Mouse (Mus musculus) thymus, adult 18-20 months (tissue): Measurements from ENCODE around the gene Pcsk2.

Experiments
- DNase-seq, 2 experiments: peaks; one replicate each; pipeline ENCODE4 v3.0.0; 2022; ENCODE audit warnings: mixed read lengths in 2 of 2

Pcsk2 gene

DNA sequence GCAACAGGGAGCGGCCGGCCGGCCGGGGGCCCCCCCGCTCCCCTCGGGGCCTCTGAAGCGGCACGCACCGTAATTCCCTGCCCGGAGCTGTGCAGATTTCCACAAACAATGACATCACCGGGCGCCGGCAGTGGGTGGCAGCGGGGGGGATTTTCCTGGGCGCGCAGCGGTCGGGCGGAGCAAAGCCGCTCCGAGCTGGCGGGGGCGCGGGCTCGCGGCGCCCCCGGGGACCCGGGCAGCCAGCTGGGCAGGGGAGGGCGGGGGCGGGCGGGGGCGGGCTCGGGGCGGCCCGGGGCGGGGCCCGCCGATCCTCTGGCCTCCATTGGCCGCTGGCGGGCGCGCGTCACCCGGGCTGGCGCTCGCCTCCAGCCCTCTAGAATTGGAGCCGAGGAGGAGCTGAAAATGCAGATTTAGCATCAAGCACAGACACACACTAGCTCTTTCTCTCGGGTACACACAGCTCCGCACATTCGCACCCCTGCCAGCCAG lies at the start of gene Pcsk2:
TSS of gene Pcsk2 (plus strand) at position 399 of the 489 bp plus-strand sequence.
- no peak for DNase-seq

DNA sequence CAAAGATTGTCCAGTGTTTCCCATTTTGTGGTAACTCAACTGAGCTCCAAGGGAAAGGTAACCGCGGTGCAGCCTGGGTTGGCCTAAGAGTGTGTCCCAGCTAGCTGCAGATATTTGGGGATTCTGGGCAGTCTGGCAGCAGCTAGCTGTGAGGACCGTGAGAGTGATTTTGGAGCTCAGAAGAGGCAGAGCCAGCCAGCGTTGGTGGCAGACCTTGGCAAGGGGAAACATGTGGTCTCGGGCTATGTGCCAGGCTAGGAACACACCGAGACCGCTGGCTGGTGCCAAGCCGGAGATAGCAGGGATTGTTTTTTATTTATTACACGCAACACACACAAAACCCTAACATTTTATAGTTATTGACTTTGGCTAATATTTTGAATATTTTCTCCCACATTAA lies 45.1 kb upstream of the Pcsk2 start:
- no peak for DNase-seq

DNA sequence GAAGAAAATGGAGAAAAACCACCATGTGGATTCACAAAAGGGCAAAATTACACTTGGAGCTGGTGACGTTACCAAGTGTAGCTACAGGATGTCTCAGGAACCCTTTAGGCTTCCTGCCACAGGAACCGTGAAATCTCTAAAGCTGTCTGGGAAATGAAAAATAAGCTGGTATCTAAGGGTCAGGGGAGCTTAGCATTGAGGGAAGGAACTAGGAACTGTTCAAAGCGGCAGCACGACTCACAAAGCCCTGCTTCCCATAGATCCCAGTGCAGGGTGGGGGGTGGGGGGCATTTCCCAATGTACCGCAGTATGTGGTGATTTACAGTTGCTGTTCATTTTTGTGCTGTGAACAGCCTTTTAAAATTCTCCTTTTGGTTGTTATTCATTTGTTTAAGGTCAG lies 44.2 kb upstream of the Pcsk2 start:
- no peak for DNase-seq

DNA sequence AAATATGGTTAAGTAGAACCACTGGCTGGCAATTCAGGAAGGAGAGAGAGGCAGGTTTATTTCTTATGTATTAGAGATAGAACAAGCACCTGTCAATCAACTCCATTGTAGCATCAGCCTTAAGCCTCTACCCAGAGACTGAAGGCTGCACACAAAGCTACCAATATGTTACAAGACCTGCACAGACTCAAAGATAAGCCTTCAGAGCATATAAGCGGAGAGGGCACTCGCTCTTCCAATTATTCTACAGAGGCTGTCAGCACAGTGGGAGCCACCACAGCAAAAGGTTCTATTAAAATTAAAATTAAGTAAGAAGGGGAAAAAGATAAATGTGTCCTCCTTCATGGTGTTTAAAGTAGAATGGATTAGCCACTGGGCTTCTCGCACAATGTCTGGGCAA lies 43.8 kb upstream of the Pcsk2 start:
- DNase-seq = no peak

DNA sequence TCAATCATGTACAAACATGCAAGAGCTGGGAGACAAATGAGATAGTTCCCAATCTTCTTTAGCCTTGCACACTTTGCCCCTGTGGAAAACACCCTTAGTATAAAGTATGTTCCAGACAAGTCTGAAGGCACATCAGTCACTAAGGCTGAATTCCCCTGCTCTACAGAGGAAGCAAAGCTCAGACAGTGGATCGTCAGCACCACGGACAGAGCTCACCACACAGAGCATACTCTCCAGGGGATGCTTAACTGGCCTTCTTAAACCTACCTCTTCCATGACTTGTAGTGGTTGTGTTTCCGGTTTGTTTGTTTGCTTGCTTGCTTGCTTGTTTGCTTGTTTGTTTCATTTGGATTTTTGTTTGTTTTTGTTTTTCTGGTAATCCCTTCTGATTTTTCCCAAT lies 9.5 kb upstream of the Pcsk2 start:
- no peak for DNase-seq

DNA sequence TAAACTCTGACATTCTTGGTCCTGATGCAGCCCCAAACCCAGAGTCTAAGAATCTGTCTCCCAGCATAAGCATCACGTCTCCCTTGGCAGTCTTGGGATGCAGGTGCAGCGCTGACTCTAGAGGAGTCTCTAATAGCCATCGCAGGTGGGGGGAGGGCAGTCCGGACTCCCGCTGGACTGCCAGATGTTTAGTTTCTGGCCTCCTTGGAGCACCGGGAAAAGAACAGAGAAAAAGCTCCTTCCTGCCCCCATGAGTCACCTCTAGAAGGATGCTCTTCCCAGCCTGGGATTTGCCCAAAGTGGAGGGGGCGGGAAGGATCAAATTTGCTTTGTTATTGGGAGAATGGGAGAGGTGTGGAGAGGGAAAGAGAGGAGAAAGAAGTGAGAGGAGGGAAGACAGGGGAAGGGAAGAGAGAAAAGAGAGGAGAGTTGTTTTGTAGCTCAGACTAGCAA lies 631 bp upstream of the Pcsk2 start:
- DNase-seq = no peak

DNA sequence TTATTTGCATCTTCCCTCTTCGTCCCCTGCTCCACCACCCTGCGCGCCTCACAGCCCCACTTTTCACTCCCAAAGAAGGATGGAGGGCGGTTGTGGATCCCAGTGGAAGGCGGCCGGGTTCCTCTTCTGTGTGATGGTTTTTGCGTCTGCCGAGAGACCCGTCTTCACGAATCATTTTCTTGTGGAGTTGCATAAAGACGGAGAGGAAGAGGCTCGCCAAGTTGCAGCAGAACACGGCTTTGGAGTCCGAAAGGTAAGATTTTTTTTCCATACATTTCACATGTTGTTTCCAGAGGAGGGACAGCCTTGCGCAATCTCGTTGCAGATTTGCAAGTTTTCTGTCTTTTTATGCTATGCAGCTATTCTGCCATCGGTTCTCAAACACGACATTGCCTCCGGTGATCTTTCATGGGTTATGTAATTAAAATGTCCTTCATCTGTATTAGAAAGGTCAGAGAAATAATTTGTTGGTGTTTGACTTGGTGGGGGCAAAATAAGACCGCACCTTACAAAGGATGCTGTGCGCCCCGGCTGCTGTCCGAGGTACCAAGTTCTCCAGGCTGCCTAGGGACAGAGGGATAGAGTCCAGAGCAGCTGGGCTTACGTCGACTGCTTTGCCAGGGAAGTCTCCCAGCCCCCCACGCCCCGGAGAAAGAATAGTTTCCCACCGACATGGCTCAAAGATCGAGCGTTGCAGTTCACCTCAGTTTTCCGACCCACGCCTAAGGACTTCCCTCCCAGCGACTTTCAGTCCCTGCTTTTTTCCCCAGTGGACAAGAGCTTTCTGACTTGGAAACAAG lies 656 bp downstream of the Pcsk2 start:
- DNase-seq = no peak

DNA sequence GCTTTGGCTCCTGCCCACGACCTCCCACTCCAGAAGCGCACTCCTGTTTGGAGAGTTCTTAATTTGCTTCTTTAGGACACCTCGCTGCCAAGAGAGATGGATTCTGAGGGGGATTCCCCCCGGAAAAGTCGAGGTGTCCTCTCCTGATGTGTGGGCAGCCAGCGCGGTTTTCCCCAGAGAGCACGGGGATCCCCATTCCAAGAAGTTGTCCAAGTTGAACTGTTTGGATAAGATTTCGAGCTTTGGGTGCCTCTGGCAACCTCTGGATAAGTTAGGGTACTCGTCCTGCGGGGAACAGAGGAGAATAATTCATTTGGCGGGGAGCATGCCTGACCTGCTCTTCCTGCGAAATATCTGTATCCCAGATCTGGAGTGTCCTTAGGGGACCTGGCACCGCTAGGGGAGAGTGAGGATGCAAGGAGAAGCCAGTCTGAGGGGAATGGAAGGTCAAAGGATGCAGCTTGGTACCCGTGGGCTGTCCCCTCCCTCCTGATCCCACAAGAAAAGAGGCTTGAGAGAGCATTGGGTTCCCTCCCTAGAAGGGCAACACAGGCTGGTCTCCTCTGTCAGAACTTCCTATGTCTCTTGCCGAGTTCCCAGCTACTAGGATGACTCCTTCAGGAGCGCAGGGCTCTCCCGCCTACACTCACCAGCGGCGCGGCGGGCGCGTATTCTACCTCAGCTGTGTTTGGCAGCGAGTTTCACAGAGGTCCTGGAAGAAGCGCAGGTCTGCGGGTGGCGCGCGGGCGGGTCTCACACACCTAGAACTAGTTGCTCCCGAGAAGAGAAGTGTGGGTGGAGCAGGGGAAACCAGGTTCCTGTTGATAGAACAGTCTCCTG lies 1.5 kb downstream of the Pcsk2 start:
- no peak for DNase-seq

DNA sequence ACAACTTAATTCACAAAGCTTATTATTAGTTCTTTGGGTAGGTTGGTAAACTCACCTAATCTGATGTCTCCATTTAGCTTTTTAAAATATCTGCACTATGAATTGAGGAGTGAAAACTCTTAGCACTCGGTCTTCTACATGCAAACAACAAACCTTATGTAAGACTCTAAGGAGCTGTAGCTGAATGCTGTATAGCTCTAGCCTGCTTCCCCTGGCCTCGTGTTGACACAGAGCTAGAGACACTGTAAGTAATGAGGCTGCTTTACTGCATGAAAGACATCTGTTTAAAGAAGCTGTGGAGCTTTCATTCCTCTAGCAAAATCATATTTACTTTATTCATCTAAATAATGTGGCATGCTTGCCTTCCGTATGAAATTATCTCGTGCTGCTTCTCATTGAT lies 14.4 kb downstream of the Pcsk2 start:
- DNase-seq = no peak

DNA sequence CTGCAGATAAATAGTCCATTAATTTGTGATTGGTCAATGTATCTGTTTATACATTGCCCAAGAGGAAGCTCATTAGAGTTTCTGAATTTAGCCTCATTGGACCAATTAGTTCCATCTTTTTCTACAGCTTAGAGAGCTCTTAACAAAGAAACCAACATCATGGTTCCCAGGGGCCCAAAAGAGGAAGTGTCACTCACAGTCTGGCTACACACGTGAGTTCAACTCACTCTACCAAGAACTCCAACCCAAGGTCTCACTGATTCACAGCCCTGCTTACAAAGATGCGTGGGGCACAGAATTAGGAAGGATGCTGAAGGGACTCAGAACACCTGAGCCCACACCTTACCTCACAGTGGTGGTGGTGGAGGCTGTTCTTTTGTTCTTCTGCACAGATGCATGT lies 19.1 kb downstream of the Pcsk2 start:
- no peak for DNase-seq

DNA sequence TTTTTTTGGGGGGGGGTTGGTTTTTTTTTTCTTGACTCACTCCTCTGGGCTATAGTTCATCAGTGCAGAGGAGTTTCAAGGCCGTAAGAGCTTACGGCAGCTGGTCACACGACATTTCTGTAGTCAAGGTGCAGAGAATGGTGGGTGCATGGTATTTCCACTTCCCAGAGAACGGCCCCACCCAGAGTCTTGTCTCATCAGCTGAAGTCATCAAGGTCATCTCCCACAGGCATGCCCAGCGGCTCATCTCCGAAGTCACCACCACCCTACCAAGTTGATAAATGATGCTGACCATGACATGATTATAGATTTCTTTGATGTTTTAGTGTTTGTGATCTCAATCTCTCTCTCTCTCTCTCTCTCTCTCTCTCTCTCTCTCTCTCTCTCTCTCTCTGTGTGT lies 20.0 kb downstream of the Pcsk2 start:
- DNase-seq = no peak

DNA sequence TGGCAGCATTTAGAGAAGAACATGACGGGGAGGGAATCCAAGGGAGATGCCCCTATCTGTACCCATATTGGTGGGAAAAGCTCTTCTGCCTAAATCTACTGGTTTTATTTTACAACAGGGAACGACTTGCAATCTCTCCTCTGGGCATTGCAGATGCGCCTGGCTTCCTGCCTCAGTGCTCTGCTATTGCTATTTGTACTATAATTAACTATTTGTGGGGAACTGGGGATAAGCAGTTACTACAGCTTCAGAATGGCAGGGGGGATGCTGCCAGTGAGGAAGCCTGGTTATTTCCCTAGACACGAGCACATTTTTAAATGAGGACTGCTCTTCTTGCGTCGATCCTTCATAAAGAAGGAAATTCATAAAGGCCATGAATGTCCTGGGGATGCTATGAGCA lies 39.4 kb downstream of the Pcsk2 start:
- no peak for DNase-seq

DNA sequence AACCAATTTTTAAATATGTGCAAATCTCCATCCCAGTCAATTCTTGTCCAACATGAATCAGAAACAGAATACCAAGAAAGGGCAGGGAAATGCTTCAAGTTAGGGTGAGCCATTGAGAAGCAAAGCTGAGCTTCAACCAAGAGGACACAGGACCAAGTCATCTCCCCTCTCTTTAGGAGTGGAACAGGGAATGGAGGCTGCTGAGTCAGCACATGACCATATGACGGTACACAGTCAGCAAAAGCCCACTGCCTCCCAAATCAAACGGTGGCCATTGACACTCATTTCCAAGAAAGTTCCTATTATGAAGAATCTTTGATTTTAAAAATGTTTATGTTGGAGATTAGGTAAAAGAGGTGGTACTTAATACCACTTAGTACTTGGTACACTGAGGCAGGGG lies 44.4 kb downstream of the Pcsk2 start:
- no peak for DNase-seq

DNA sequence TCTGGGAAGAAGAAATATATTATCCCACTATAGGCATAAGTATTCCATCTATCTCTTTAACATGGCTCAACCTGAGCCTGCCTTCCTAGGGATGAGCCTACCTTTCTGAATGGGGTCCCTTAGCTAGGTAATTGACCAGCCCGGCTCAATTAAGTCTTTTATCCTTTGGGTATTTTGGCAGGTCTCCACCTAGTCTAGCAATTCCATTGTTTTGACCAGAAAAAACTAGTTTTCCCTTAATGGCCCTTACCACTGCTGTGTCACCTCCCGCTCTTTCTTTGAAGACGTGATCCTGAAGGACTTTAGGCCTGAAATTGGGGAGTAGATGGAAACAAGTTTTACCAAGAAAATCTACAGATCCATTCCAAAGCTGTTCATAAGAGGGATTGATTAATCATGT lies 57.1 kb downstream of the Pcsk2 start:
- no peak for DNase-seq

DNA sequence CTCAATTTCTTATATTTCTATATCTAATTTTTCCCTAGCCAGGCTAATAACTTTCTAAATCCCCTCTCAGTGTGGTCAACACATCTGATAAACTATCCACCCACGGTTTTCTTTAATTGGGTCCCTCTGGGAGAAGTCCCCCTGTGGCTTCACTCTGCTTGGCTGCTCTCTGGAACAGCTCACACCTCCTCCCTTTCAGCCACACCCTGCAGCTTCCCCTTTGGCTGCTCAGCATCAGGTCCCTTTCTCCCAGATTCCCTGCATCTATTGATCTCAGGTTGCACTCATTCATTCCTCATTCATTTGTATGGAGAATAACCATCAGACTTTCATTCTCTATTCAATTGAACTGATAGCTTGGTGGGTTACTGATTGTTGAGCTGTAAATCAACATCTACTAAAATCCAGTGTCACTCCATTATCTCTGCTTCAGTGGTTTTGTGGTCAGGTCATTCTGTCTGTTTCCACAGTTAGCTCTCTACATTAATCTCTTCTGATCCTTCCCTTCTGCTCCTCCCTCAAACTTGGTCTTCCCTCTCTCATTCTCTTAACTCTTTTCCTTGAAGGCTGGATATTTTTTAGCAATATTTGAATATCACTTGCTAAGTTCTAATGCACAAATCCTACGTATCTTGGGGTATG lies 58.0 kb downstream of the Pcsk2 start:
- DNase-seq = no peak

DNA sequence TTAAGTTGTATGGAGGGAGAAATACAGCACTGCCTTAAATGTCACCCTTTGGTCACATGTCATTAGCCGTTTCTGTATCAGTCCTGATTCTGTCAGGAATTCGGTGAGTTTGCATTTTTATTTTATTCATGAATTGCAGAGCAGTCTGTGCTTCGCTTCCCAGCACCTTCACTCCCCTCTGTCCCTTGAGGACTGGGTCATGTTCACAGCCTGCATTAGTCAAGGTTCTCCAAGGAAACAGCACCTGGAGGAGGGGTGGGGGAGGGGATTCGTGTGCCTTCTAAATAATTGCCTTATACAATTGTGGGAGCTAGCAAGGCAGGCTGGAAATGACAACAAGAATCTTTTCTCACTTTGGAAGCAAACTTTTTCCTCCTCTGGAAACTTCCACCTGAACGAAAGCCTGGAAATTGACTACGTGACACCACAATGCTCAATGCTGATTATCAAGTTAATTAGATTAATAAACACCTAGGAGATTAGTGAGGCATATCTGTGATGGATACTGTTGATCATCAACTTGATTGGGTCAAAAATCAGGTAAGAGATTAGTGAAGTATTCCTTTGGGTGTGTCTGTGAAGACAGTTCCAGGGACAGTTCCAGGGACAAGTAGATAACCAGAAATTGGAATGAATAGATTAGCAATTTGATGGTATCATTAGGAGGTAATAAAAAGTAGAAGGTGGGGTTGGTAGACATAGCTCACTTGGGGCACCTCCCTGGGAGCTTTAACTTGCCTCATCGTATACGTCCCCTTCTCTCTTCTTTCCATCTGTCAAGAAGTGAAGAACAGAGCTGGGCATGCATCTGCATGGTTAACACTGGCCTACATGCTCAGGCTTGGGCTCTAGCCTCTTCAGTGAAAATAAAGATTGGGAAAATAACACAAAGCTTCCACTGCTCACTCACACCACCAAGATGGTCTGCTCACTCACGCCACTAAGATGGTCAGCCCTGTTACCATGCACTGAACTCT lies 64.7 kb downstream of the Pcsk2 start:
- DNase-seq = no peak

DNA sequence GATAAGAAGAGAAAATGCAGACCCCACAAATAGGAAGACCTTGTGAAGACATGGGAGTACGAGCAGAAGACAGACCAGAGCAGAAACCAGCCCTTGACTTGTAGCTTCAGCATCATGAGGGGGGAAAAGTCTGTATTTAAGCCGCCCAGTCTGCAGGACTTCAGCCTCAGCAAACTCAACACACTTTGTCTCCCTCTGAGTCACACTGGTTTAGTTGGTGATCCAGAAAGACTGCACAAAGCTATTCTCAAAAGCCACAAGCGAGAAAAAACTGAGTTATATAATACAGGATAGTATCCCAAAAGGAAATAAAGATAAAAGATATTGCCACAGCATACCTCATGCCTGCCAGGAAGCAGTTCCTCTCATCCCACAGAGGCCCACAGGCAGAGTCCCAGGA lies 67.5 kb downstream of the Pcsk2 start:
- no peak for DNase-seq

DNA sequence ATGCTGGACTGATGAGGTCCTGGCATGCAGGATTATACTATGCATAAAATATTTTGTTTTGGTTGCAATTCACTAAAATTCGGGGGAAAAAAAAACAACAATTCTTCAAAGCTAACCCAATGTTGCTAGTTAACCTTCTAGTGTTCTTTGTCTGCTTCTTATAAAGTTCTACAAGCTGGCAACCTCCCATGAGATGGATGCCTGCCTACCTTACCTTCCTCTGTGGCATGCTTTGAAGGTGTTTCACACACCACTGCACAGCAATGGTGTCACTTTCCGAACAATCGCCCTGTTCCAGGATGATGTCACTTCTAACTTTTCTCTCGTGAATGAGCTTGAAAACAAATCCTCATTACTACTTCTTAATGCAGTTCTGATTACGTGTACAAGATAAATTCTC lies 68.8 kb downstream of the Pcsk2 start:
- DNase-seq = no peak

DNA sequence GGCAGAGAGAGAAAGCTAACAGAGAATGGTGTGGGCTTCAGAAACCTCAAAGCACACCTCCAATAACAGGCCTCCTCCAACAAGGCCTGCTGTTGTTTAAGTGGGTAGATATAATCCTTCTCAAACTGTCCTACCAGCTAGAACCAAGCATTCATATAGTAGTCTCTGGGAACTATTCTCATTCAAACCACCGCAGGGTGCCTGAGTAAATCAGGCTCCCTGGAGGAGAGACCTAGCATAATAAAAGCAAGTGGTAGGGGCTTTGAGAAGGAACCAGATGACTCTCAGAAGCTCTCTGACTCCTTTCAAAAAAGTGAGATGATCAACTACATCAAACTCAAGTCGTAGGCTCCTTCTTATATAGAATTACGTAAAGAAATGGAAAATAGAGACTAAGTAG lies 75.0 kb downstream of the Pcsk2 start:
- DNase-seq = no peak

DNA sequence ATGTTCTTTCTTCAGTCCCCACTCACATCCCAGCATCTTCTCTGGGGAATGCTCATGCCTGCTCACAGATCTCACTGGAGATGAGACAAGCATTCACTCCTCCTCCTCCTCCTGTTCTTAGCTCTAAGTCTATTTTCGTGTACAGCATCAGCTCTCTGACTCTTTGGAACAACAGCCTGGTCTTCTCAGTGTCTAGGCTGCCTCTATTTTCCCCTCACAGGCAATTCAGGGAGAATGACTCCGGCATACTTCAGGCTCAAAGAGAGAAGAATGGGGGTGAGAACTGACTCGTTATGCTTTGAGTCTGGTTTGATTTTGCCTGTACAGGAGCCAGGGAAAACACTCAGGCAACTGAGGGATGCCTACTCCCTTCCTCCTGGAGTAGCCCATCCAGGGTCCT lies 78.0 kb downstream of the Pcsk2 start:
- no peak for DNase-seq

DNA sequence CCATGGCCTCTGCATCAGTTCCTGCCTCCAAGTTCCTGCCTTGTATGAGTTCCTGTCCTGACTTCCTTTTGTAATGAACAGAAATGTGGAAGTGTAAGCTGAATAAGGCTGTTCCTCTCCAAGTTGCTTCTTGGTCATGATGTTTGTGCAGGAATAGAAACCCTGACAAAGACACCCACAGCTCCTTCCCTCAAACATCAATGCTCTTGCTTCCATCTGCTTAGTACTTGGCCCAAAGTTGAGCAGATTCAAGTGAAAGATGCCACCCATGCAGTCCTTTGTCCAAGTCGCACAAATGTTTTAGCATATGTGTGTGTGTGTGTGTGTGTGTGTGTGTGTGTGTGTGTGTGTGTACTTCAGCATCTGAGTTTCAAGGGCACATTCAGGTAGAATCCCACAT lies 97.3 kb downstream of the Pcsk2 start:
- DNase-seq = no peak

DNA sequence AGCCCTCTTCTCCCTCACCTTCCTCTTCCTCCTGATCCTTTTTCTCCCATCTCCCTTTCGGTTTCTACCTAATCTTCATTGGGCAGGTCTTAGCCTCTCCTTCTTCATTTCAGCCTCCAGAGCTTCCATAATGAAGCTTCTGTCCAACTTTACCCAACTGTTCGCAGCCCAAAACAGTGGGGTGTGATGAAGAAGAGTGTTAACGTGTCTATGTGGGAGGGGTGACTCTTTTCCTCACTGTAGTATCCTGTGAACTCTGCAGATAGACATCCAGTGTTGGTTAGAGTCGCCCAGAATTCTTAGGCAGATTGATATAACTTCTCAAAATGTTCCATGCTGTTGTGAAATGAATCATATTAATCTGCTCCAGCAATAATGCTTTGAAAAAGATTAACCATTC lies 98.4 kb downstream of the Pcsk2 start:
- DNase-seq = no peak
